Mouse (Mus musculus) megakaryocyte progenitor cell, adult 5-6 weeks (primary cell): ENCODE data around the gene Galnt10. TPM values are rescaled to one million over a fixed set of nuclear protein-coding genes. Genes with fewer than 3 reads are reported as not detected.

ENCODE experiments used
- ATAC-seq: replicated peaks from 2 replicates; pipeline ENCODE4 v1.8.0; 2016; ENCODE audit warnings: mild to moderate bottlenecking, moderate TSS enrichment, inconsistent platforms; ENCODE audit not compliant: poor library complexity
- total RNA-seq, 2 experiments: library from RNA; stranded (forward) in 1 of 2; stranded (reverse) in 1 of 2; fragments of 157-497, 149-512 nt in 1 of 2; fragments of 200-1000 nt in 1 of 2; gene quantifications; 2 replicates each; pipeline versions ENCODE4 v1.2.3 to v1.2.4; 2015 to 2017

Galnt10 gene
- total RNA-seq, 2 experiments from 2014 or later: 4.0 to 7.0 TPM

DNA sequence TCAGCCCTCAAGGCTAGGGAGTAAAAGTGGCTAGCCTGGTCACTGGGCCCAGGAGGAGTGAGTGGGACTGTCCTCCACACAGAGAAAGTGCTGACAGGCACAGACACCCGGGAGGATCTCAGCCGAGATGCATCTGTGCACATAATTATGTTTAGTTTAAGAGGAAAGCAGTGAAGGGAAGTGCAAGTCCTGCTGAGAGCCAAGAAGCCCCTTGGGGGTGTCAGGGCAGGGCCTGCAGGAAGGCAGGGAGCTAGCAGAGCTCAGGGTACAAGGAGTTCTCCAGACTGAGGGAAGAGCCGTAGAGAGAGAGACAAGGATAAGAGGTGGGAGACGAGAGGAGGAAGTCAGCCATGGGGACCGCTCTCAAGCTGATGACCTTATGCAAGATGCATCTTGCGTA, 130.6 kb downstream of the Galnt10 start:
- ATAC-seq: no peak

DNA sequence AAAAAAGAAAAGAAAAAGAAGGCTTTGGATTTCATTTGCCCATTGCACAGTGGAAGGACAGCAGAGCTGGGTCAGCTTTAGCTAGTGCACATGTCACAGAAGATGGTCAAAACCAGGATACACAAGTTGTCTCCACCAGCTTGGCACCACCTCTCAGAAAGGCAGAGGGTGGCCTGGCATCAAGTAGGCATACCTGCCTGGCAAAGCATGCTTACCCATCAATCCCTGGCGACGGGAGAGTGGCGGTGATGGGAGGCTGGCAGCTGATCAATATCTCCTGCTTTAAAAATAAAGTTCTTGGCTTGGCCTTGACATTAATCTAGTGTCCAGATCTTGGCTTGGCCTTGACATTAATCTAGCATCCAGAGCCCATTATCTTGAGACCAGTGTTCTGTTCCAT, 131.3 kb downstream of the Galnt10 start:
- ATAC-seq: no peak

DNA sequence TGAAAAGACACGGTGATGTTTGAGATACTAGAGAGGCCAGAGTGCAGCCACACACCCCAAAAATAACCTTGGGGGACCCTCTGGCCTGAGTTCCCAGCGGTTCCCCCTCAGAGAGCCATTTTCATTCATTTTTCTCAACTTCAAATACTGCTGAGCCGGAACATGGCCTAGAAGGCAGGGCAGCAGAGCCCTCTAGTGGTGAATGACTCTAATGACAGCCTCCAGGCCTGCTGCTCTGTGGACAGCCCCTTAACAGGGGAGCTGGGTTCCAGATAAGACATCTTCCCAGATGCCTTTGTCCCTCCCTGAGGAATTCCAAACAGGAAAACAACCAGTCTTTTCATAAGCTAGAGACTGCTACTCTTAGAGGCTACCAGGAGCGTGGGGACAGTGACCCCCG, 133.1 kb downstream of the Galnt10 start:
- ATAC-seq: peak; percentile 91

DNA sequence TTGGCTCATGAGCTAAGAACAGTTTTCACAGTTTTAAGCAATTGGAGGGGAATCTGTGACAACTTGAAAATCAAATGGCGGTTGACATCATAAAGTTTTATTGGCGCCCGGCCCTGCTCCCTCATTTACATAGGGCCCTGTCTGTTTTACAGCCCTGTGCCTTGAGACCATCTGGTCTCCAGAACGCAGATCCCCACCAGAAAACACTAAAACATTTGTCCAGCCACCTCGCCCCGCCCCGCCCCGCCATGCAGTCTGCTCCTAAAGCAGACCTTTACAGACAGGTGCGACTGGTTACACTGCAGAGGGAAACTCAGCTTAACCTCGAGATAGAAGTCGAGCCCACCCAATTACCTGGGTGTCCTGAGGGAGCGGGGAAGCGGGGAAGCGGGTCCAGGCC, 134.6 kb downstream of the Galnt10 start:
- ATAC-seq: no peak

DNA sequence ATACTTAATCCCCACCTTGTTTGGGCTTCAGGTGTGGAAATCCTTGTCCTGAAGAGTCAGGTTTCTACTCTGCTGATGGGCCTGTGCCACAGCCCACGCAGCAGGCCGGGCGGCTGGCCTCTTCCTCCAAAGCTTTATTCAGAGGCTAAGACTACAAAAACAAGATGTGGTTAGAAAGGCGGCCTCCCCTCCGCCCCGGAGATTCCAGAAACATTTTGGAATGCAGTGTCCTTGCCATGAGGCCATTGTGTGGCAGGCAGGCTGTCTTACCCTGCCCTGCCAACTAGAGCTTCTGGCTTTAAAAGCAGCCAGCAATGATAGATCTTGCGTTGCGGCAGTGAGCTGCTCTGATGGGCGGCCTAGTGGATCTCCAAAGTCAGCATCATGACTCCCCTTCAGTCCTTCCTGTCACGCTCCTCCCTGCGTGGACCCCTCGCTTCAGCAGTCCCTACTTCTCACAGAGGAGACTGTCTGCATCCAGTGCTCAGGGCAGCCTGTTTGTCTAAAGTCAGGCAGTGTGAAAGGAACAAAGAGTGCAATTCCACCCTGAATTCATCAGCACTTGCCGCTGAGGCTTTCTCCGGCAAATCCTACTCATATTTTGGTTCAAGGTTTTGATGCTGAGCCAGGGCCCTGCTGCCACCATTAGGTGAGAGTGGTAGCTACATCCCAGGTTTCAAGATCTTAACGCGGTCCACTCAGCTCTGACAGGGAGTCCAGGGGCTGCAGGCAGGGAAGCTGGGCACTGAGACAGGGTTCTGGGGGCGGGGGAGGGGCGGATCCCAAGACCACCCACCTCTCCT, 141.6 kb downstream of the Galnt10 start:
- no peak for ATAC-seq

DNA sequence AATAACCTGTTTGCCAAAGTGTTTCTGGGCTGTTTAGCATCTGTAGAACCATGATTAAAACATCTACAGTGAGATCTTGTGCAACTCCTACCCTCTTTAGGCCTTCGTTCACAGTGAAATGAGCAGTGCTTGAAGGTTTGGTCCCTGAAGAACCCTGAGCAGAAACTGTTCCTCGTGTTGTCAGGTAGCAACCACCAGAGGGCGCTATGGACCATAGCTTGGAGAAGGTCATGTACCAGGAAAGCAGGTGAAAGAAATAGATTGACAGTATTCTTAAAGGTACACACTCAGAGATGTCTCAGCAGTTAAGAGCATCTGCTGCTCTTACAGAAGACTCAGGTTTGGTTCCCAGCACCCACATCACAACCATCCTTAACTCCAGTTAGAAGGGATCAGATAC, 142.7 kb downstream of the Galnt10 start:
- ATAC-seq: peak; percentile 78

DNA sequence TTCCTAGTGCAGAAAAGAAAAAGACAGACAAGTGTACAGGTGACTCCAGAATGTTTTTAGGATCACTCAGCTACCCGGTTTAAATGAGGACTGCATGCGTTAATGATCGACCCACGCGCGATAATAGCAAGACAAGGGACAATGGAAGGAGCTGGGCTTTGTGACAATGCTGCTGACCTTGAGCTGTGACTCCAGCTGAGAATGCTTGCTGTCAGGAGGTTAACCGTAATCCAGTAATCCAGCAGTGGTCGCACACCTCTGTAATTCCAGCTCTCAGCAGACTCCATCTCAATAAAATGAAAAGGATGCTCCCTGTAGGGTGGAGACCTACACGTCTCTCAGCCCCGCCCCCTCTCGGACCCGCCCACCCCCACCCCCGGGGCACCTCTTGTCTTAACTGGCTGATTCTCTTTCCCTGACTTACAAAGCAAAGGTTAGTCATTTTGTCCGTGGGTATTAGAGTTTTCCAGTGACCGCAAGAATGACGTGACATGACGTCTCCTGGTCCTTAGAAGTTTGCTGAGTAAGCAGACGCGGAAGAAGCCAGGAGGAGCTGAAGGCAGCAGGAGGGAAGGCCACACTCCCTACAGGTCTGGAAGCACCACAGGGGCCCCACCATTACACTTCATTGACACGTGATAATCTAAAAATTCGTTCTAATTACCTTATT, 145.8 kb downstream of the Galnt10 start:
- ATAC-seq: peak; percentile 31; the same call in 1 of the 2 replicates

DNA sequence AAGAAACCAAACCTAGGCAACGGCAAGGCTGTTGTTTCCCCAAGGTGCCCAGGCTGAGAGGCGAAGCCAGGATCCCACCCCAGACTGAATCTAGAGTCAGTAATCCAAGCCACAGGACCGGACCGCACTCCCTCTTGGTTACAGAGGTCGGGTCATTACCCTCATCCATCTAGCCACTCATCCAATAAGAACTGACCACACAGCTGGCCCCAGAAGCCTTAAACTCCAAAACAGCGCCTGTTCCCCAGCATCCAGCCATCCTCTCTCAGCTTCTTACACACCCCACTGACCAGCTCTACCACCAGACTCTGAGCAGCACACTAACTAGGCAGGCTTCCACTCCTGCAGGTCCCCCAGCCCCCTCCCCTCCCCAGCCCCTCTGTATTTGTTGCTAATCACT, 149.8 kb downstream of the Galnt10 start:
- no peak for ATAC-seq

DNA sequence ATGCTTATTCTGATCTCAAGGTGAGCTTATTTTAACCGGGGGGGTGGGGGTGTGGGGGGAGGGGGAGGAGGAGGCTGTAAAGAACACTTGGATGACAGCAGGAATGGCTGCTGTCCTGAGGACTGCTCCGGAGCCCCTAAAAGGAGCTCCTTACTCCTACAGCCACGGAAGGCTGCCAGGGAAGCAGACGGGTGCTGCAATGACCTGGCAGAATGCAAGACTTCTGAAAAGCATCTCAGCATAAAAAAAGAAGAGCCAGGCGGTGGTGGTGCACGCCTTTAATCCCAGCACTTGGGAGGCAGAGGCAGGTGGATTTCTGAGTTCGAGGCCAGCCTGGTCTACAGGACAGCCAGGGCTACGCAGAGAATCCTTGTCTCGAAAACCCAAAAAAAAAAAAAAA, 152.6 kb downstream of the Galnt10 start:
- no peak for ATAC-seq

DNA sequence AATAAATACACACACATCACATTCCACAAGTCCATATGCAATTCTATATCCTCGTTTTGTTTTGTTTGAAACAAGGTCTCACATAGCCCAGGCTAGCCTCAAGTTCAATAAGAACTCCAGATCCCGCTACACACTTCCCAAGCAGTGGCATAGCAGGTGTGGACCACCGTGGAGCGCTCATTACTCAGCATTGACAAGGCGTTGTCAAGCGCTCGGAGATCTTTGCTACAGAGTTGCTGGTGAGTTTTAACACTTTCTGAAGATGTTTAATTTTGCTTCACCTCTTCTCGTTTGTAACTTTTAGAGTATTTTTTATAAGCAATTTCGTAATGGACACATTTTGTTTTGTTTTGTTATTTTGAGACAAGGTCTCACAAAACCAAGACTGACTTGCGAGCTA, 154.2 kb downstream of the Galnt10 start:
- ATAC-seq: no peak

DNA sequence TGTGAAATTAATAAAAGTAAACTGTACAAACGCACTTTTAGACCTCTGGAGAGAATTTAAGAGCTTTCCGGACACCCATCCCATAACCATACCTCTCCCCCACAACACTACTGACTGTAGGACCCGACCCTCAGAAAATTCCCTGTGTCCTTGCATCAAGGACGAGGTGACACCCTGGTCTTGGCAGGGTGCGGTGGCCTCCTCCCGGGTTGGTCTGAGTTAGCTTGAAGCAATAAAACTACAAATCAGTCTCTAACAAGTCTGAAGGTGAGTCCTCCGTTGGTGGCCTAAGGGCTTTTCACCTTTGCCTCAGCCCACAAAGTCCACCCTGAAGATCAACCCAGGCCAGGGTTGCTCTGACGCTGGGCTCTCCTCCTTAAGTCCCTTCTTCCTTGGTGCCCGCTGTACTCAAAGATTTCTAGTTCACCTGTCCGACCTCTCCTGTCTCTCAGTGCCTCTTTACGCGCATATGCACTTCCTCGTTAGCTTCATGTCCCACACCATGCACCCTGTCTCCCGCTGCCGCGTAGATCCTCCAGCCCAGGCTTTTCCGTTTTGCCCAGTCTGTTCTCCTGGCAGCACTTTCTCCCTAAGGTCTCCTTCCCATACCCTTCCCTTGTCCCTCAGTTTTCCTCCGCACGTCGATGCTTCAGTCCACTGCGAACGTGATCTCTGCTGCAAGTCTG, 155.2 kb downstream of the Galnt10 start:
- 0 out of 2 replicates have a peak, but pooled peaks have one; percentile 18 for ATAC-seq

DNA sequence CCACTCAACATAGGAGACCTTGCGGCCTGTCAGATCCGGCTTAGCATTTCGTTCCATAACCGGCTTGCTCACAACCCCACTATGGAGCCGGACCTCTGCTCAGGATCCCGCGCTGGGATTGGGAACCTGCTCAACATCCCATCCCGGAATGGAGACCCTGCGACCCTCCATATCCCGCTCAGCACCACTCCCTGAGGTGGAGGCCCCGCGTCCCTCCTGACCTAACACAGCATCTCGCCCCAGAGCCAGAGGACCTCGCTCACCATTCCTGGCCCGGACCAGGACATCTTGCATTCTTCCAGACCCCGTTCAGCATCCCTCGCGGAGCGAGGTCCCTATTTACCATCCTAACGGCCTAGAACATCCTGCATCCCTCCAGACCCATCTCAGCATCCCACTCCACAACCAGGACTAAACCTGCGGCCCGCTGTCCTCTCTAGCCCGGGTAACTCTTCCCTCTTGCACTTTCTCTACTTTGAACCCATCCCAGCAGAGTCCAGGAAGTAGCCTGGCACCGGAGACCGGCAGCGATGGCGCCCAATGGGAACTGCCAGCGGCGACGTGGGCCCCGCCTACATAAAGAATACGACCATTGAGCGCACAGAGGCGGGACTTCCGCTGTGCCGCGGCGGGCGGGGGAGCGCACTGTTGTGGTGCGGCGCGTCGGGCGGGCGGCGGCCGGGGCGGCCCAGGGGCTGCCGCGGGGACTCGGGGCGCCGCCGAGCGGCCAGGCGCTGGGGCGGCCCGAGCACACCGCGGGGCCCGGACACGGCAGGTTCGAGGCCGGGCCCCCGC, 155.9 kb downstream of the Galnt10 start, which contains the start of gene Sap30l:
Gene Sap30l, plus strand, starts transcription at position 667 of the 795 bp plus-strand sequence.
- ATAC-seq: peak; percentile 99

DNA sequence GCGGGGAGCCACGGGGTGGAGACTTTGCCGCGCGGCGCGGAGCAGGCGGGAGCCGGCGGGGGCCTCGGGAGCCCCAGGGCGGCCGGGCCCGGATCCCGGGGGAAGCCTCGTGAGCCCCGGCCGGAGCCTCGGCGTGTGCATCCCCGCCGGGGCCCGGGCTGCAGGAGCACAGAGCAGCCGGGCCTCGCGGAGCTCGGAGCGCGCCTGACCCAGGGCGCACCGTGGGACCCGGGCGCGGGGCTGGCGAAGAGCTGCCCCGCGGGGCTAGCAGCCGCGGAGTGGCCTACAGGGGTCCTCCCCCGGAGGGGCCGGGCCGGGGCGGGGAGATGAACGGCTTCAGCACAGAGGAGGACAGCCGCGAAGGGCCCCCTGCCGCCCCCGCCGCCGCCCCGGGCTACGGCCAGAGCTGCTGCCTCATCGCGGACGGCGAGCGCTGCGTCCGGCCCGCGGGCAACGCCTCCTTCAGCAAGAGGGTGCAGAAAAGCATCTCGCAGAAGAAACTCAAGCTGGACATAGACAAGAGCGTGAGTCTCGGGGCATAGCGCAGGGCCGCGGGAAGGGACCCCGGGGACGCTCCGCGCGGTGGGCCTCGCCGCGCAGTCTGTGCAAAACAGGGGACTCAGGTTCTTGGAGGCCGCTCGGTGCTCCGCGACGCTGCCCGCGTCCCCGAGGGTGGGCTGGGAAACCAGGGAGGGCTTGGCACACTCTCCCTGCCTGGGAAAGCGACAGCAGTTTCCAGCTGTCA, 156.7 kb downstream of the Galnt10 start:
- ATAC-seq: no peak

DNA sequence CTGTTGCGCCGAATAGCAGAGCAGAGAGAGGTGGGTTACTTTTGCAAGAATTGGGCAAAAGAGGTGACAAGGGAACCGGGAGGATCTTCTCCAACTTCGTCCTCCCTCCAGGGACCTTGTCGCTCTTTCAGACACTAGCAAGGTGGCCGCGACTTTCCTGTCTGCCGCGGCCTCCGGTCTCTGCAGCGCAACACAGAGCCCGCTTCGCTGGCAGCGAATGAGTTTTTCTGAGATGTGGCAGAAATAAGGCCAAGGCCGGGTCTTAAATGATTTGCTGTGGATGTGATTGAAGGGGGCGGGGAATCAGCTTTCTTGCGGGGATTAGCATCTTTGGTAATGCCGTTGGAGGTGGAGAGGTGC, 157.2 kb downstream of the Galnt10 start:
- ATAC-seq: no peak

DNA sequence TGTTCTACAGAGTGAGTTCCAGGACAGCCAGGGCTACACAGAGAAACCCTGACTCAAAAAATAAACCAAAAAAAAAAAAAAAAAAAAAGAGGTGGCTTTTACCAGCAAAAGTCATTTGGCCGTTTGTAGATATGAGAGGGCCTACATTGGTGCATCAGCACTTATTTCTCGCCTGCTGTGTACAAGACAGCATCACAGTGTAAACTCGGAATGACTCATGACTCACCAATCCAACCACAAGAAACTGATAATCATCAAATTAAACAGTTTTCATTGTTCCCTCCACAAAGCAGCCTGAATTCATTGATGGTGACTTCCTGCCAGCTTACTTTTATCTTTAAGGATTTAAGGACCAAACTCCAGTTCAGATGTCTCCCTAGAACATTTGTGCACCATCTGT, 159.8 kb downstream of the Galnt10 start:
- no peak for ATAC-seq

DNA sequence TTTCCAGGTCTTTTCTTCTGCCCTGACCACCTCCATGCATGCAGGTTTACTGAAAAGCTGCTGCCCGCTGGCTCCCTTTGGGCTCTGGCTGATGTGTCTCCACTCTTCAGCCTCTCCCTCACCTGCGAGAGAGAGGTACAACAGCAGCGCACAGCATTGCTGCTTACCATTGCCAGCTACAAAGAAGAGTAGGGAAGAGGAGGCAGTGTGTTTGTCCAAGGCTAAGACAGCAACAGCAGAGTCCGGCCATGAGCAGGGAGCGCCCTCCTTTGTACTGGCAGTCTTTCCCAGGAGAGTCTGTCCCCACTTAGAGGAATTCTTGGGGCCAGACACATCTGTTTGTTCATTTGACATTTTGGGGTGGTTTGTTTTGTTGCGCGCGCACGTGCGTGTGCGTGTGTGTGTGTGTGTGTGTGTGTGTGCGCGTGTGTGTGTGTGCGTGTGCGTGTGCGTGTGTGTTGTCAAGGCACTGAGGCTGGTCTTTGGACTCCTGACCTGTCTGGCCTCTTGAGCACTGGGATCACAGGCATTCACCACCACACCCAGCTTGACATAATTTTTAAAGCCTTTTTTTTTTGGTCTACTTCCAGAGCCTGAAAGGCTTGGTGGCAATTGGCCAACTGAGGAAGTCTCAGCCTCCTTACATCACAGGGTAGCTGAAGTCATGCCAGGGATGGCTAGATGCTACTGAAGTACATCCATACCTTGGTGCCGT, 163.9 kb downstream of the Galnt10 start:
- no peak for ATAC-seq

DNA sequence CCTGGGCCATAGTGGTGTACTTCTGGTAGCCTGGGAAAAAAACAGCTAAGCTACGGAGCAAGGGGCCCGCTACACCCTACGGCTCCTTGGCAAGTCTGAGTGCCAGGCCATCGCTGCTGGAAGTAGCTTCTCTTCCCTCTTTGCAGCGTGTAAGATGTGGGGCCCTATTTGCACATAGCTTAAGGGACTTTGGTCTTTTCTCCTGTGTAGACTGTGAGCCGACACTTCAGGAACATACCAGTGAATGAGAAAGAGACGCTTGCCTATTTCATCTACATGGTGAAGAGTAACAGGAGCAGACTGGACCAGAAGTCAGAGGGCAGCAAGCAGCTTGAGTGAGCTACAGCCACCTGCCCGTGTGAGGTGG, 164.5 kb downstream of the Galnt10 start:
- ATAC-seq: no peak

DNA sequence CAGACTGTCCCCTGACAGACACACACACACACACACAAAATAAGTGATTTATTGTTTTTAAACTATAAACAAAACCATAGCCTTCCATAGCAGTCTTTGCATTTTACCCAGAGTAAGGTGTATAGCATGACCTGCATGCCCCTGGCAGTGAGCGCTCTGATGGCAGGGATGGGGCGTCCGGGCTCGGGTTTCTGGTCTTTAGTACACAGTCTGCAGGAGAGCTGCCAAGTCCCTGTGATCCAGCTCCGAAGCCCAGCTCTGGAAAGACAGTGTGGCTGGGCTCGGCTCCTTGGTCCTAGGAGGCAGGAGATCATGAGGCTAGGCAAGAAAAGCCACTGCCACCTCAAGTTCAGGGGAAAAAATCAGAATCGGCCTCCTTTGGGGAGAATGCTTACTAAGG, 165.8 kb downstream of the Galnt10 start:
- ATAC-seq: no peak

DNA sequence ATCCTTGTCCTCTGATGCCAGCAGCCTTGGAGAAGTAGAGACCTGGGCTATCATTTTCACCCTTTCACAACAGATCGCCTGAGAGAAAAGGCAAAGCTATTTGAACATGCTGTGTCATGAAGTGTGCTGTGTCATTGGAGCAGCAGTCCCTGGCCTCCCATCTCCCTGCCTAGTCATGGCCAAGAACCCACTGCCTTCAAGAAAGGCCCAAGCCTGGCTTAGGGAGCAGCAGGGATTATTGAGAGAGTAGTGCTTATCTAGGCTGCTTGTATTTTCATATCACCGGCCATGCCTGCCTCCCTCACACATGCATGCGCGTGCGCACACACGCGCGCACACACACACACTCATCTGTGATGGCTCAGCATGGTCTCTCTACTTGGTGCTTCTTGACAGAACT, 167.0 kb downstream of the Galnt10 start:
- ATAC-seq: peak; percentile 69

DNA sequence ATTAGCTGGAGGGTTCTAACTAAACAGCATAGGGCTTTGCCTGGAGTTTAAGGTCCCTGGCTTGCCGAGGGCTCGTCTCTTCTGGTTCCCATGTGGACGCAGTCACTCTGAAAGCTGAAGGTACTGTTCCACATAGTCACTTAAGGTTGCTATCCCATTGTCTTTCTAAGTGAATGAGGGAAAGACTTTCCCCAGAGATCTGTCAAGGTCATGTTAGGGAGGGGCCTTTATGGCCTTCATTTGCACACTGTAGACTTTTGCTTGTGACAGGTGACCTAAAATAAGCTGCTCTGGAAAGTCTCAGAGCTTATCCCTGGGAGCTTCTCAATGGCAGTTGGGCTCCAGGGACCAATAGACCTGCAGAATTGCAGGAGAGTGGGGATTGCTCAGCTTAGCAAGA, 168.4 kb downstream of the Galnt10 start:
- no peak for ATAC-seq
